Mouse (Mus musculus): ENCODE measurements around the gene Kalrn. TPM values are rescaled to one million over a fixed set of nuclear protein-coding genes. Genes with fewer than 3 reads are reported as not detected.
A peak's percentile ranks its signal among the peaks of the same experiment; 100 is the strongest.

Gene Kalrn
- polyA plus RNA-seq, 1 experiment from 2014 or later = 11.0 TPM

DNA sequence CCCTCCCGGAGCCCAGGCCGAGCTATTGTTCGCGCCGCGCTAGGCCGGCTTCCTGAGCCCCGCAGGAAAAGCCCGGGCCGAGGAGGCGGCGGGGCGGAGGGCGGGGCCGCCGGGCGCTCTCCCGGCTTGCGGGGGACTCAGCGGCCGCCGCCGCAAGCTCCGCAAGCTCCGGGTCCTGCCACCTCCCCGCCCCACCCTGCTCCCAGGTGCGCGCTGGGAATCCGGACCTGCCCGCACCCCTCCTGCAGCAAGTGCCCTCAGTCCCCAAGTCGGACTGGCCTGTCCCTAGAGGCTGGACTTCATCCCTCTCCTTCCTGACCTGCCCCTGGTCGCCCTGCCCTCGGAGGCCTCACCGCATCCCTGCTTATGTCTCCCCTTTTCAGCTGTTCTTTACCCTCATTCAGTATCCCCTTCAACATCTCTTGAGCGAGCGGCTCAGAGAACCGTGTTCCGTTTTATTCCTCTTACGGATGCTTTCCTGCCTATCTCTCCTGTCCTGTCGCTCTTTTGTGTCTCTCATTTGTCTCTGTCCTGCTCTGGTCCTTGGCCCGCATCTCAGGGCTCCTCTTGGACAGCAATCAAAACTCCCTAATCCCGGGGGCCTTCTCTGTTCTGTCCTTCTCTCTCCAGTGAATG lies 642 bp upstream of the Kalrn start:
- no peaks in the 10 kb centered on the region for H3K9me3 ChIP-seq
- 0 out of 2 replicates have a peak, but pooled peaks cover 2% of the 10 kb centered on the region for H3K36me3 ChIP-seq (replicated peaks)
- peak overlapping the region; percentile 99 for H3K27ac ChIP-seq
- H3K27me3 ChIP-seq (ENCODE audit: poor library complexity, severe bottlenecking) = peaks cover 15% of the 10 kb centered on the region
- peaks cover 38% of the 10 kb centered on the region for H3K4me1 ChIP-seq
- DNase-seq (ENCODE audit: extremely low spot score, low spot score) = peak; percentile 72
- peak overlapping the region; percentile 94 for H3K4me3 ChIP-seq
- WGBS = under 1% methylated on average over 42 of the region's 42 CpGs

DNA sequence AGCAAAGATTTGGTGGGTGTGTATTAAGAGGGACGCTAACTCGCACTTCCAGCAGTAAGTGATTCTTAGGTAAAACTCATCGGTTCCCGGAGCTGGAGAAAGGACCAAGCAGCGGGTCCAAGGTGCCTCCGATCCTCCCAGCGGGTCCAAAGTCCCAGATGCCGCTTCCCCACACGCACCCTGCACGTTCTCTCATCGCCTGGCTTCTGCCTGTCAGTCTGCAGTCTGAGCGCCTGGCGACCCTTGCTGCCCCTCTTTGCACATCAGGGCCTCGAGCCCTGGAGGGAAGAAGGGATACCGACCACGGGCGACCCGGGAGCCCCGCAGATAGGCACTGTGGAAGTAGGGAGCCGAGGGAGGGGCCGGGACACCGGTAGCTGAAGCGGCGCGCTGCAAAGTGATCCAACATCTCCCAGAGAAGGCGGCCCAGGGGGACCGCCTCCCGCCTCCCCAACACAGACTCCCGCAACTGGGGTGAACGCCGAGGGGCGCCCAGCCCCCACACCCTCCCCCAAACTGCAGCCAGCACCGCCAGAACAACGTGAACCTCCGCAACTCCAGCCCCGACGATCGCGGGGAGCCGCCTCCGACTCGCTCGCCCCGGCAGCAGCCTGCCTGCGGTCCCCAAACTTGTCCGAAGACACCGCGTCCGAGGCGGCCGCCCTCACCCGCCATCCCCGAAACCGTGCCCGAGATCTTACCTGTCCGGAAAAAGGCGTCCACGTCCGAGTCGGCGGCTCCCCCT lies 754 bp downstream of the Kalrn start:
- Histone ChIP-seq H3K4me1 (peaks cover 38% of the 10 kb centered on the region), H3K4me3 (peak overlapping the region; percentile 94), H3K9me3 (no peaks in the 10 kb centered on the region), H3K27me3 (ENCODE audit: poor library complexity, severe bottlenecking) (peaks cover 15% of the 10 kb centered on the region), H3K27ac (peak overlapping the region; percentile 99), H3K36me3 (replicated peaks) (peaks cover 9% of the 10 kb centered on the region; the same call in 1 of the 2 replicates)
- under 1% methylated on average over 61 of the region's 61 CpGs for WGBS
- peak; percentile 60 for DNase-seq (ENCODE audit: extremely low spot score, low spot score)

- peak; percentile 56 for DNase-seq (ENCODE audit: extremely low spot score, low spot score)
- Histone ChIP-seq H3K27me3 (ENCODE audit: poor library complexity, severe bottlenecking) (peaks cover 15% of the 10 kb centered on the region), H3K4me1 (peaks cover 38% of the 10 kb centered on the region), H3K4me3 (peak overlapping the region; percentile 94), H3K36me3 (replicated peaks) (peaks cover 15% of the 10 kb centered on the region), H3K9me3 (no peaks in the 10 kb centered on the region), H3K27ac (peak overlapping the region; percentile 99)
- under 1% methylated on average over 10 of the region's 10 CpGs for WGBS
Measured at GRCm38 (mm10) chr16:34571931-34572405, 1.4 kb downstream of the Kalrn start.

DNA sequence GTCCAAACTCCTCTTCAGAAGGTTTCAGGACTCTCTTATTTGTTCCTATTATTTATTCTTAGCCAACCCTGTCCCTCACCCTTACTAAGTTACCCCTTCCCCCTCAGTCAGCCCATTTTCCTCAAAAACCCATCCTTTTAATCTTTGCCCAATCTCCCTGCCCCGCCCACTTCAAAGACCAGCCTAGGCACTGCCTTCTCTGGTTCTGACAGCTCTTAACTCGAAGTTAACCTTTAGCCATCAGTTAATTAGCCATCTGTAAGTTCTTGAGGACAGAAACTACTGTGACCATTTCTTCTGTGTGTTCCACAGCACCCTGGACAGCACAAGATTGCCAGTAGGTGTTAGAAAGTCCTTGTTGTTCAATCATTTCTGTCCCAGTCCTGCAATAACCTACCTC lies 3.4 kb downstream of the Kalrn start:
- WGBS = 54% methylated on average over 2 of the region's 2 CpGs
- no peak overlapping the region for H3K27ac ChIP-seq
- peaks cover 8% of the 10 kb centered on the region for H3K27me3 ChIP-seq (ENCODE audit: poor library complexity, severe bottlenecking)
- H3K4me1 ChIP-seq = peaks cover 50% of the 10 kb centered on the region
- peaks cover 17% of the 10 kb centered on the region for H3K36me3 ChIP-seq (replicated peaks)
- no peak for DNase-seq (ENCODE audit: extremely low spot score, low spot score)
- no peak overlapping the region for H3K4me3 ChIP-seq
- H3K9me3 ChIP-seq = no peaks in the 10 kb centered on the region

GRCm38 (mm10) chr16:34568831-34569230 lies 4.5 kb downstream of the Kalrn start:
- DNase-seq (ENCODE audit: extremely low spot score, low spot score) = no peak
- Histone ChIP-seq H3K9me3 (no peaks in the 10 kb centered on the region), H3K27ac (no peak overlapping the region), H3K27me3 (ENCODE audit: poor library complexity, severe bottlenecking) (peaks cover 4% of the 10 kb centered on the region; the same call in 1 of the 2 replicates), H3K36me3 (replicated peaks) (peaks cover 17% of the 10 kb centered on the region), H3K4me3 (no peak overlapping the region), H3K4me1 (peaks cover 42% of the 10 kb centered on the region)
- WGBS = 79% methylated on average over 6 of the region's 6 CpGs

- no peaks in the 10 kb centered on the region for H3K9me3 ChIP-seq
- no peaks in the 10 kb centered on the region for H3K27me3 ChIP-seq (ENCODE audit: poor library complexity, severe bottlenecking)
- H3K36me3 ChIP-seq (replicated peaks) = peaks cover 15% of the 10 kb centered on the region
- 83% methylated on average over 11 of the region's 11 CpGs for WGBS
- no peak overlapping the region for H3K4me3 ChIP-seq
- no peak overlapping the region for H3K27ac ChIP-seq
- H3K4me1 ChIP-seq = peaks cover 48% of the 10 kb centered on the region
- DNase-seq (ENCODE audit: extremely low spot score, low spot score) = no peak
Measured at GRCm38 (mm10) chr16:34563593-34564280, 9.6 kb downstream of the Kalrn start.

- DNase-seq (ENCODE audit: extremely low spot score, low spot score) = peak; percentile 21
- Histone ChIP-seq H3K9me3 (no peaks in the 10 kb centered on the region), H3K4me3 (no peak overlapping the region), H3K36me3 (replicated peaks) (no peaks in the 10 kb centered on the region), H3K27me3 (ENCODE audit: poor library complexity, severe bottlenecking) (no peaks in the 10 kb centered on the region), H3K27ac (peak overlapping the region; percentile 20), H3K4me1 (peaks cover 59% of the 10 kb centered on the region)
- 19% methylated on average over 5 of the region's 5 CpGs for WGBS
Measured at GRCm38 (mm10) chr16:34561734-34562135, 11.6 kb downstream of the Kalrn start.

DNA sequence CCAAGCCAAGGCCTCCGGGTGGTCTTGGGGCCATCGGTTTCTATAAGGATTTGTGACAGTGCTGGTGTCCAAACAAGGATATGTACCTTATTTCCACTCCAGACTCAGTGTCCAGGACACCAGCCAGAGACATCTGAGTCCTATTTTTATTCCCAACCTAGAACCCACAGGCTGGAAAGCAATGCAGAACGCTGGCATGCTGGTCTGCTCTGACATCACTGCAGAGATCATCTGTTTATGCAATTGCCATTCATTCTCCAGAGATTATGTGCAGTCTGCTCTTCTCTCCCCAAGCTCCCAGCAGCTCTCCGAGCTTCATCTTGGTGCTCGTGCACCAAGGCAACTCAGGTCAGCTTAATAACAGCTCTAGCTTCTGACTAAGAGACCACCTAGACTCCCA lies 12.5 kb downstream of the Kalrn start:
- no peaks in the 10 kb centered on the region for H3K36me3 ChIP-seq (replicated peaks)
- no peaks in the 10 kb centered on the region for H3K9me3 ChIP-seq
- 79% methylated on average over 5 of the region's 5 CpGs for WGBS
- H3K27me3 ChIP-seq (ENCODE audit: poor library complexity, severe bottlenecking) = no peaks in the 10 kb centered on the region
- DNase-seq (ENCODE audit: extremely low spot score, low spot score) = no peak
- H3K4me1 ChIP-seq = peaks cover 56% of the 10 kb centered on the region
- no peak overlapping the region for H3K4me3 ChIP-seq
- H3K27ac ChIP-seq = no peak overlapping the region

DNA sequence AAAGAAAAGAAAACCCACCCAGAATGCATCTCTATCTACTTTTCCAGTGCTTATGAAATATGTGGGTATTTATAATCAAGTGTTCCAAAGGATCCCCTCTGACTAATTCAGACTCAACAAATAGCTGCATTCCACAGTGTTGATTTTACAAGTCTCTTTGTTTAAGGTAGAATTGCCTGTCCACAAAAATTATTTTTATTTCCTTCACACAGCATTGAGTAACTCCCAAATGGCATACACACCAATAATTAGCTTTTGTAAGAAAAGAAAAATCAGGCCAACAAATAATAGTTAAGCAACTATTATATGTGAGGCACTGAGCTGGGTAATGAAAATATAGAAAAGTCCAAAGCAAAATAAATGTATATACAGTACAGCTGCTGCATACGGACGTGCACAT lies 12.9 kb downstream of the Kalrn start:
- H3K9me3 ChIP-seq = no peaks in the 10 kb centered on the region
- whole genome bisulfite sequencing = 93% methylated on average over 2 of the region's 2 CpGs
- no peak for DNase-seq (ENCODE audit: extremely low spot score, low spot score)
- peaks cover 52% of the 10 kb centered on the region for H3K4me1 ChIP-seq
- H3K36me3 ChIP-seq (replicated peaks) = no peaks in the 10 kb centered on the region
- no peak overlapping the region for H3K4me3 ChIP-seq
- no peaks in the 10 kb centered on the region for H3K27me3 ChIP-seq (ENCODE audit: poor library complexity, severe bottlenecking)
- H3K27ac ChIP-seq = no peak overlapping the region

DNA sequence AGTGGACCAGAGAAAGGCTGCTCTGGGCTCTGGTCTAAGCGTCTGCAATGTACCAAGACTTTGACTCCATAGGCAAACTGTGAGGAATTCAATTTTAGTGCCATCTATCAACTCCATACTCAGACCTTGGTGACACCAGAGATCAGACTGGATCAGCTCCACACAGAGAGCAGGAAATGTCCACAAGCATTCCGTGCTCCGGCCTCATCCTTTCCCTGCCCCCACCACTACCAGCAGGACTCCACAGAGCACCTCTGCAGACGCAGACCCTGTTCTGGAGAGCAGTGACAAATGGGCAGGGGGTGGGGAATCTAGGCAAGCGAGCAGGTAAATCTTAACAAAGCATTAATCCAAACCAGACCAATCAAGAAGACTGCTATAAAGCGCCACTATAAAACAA lies 15.4 kb downstream of the Kalrn start:
- Histone ChIP-seq H3K4me1 (peaks cover 47% of the 10 kb centered on the region), H3K27ac (no peak overlapping the region), H3K36me3 (replicated peaks) (no peaks in the 10 kb centered on the region), H3K4me3 (no peak overlapping the region), H3K9me3 (no peaks in the 10 kb centered on the region), H3K27me3 (ENCODE audit: poor library complexity, severe bottlenecking) (no peaks in the 10 kb centered on the region)
- 59% methylated on average over 6 of the region's 6 CpGs for WGBS
- DNase-seq (ENCODE audit: extremely low spot score, low spot score) = no peak

DNA sequence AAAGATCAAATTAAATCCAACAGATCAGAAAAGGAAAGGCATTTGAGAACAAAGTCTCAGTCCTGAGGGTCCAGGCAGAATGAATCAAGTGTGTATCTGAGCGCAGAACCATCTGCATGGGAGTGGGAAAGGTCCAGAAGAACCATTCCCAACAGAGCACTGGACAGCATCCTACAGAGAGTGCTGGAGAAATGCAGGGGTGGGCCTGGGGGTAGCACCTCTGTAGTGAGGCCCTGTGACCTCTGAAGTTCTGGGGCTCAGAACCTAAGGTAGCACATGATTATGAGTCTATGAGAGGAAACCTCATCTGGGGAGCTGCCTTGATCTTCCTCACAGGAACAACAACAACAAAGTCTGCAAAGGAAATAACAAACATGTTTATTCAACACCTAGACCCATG lies 20.6 kb downstream of the Kalrn start:
- Histone ChIP-seq H3K36me3 (replicated peaks) (no peaks in the 10 kb centered on the region), H3K27me3 (ENCODE audit: poor library complexity, severe bottlenecking) (no peaks in the 10 kb centered on the region), H3K9me3 (no peaks in the 10 kb centered on the region), H3K4me1 (peaks cover 28% of the 10 kb centered on the region), H3K4me3 (no peak overlapping the region), H3K27ac (no peak overlapping the region)
- WGBS = 77% methylated on average over 1 of the region's 1 CpGs
- DNase-seq (ENCODE audit: extremely low spot score, low spot score) = no peak

GRCm38 (mm10) chr16:34549470-34549999 lies 23.8 kb downstream of the Kalrn start:
- WGBS = 88% methylated on average over 5 of the region's 5 CpGs
- peaks cover 30% of the 10 kb centered on the region for H3K4me1 ChIP-seq
- DNase-seq (ENCODE audit: extremely low spot score, low spot score) = no peak

More at GRCm38 (mm10) chr16:34549470-34549999, 23.8 kb downstream of the Kalrn start:
- H3K27ac ChIP-seq = no peak overlapping the region
- H3K9me3 ChIP-seq = no peaks in the 10 kb centered on the region
- 0 out of 2 replicates have a peak, but pooled peaks cover 2% of the 10 kb centered on the region for H3K36me3 ChIP-seq (replicated peaks)
- no peaks in the 10 kb centered on the region for H3K27me3 ChIP-seq (ENCODE audit: poor library complexity, severe bottlenecking)
- no peak overlapping the region for H3K4me3 ChIP-seq
